Mouse (Mus musculus): ENCODE data around the gene Mrpl54. TPM values are rescaled to one million over a fixed set of nuclear protein-coding genes. Genes with fewer than 3 reads are reported as not detected.
A peak's percentile ranks its signal among the peaks of the same experiment; 100 is the strongest.
"Not testable (repeated sequence)": the region's sequence is repeated elsewhere in the genome, so short reads cannot be mapped to it uniquely, and the experiment has no call there.

The Mrpl54 gene
- total RNA-seq, 2 experiments from 2014 or later, result 94.0 to 185 TPM

GRCm38 (mm10) chr10:81232580-81233225 lies 34.0 kb downstream of the Mrpl54 start, which contains the start of gene Zfr2:
TSS of gene Zfr2 (plus strand) at chr10:81233155.
- ATAC-seq (replicated peaks; ENCODE audit: poor library complexity, severe bottlenecking), result peak; percentile 92

GRCm38 (mm10) chr10:81231436-81231835 lies 35.3 kb downstream of the Mrpl54 start:
- no peak for ATAC-seq (replicated peaks; ENCODE audit: poor library complexity, severe bottlenecking)

- no peak for ATAC-seq (replicated peaks; ENCODE audit: poor library complexity, severe bottlenecking)
These were observed 36.0 kb downstream of the Mrpl54 start, which contains the start of gene Atcay for GRCm38 (mm10) chr10:81230438-81231332. TSS of gene Atcay (minus strand) at chr10:81230833.

- ATAC-seq (replicated peaks; ENCODE audit: poor library complexity, severe bottlenecking), result no peak
These were observed 36.8 kb downstream of the Mrpl54 start for GRCm38 (mm10) chr10:81229735-81230437.

GRCm38 (mm10) chr10:81223731-81224130 lies 43.0 kb downstream of the Mrpl54 start:
- not testable (repeated sequence) for ATAC-seq (replicated peaks; ENCODE audit: poor library complexity, severe bottlenecking)

GRCm38 (mm10) chr10:81221402-81222015 lies 45.2 kb downstream of the Mrpl54 start:
- peak; percentile 82 for ATAC-seq (replicated peaks; ENCODE audit: poor library complexity, severe bottlenecking)

- peak; percentile 54 for ATAC-seq (replicated peaks; ENCODE audit: poor library complexity, severe bottlenecking)
These were observed 48.8 kb downstream of the Mrpl54 start for GRCm38 (mm10) chr10:81217964-81218363.

GRCm38 (mm10) chr10:81217267-81217666 lies 49.5 kb downstream of the Mrpl54 start:
- ATAC-seq (replicated peaks; ENCODE audit: poor library complexity, severe bottlenecking), result not testable (repeated sequence)

GRCm38 (mm10) chr10:81216810-81217209 lies 49.9 kb downstream of the Mrpl54 start:
- no peak for ATAC-seq (replicated peaks; ENCODE audit: poor library complexity, severe bottlenecking)

- peak; percentile 76 for ATAC-seq (replicated peaks; ENCODE audit: poor library complexity, severe bottlenecking)
These were observed 50.5 kb downstream of the Mrpl54 start for GRCm38 (mm10) chr10:81216260-81216659.

Other genes starting within 250 kb of the Mrpl54 start
Only the 30 nearest of the 33 such genes appear.
- gene Sgta, start 206.8 kb downstream of the Mrpl54 start, total RNA-seq (2014; fragmentation: Nextera tagmentation), result 33.8 and 47.9 TPM in 2 replicates
- 37.5 and 41.7 TPM in 2 replicates for gene Sgta, start 206.8 kb downstream of the Mrpl54 start, total RNA-seq (2017)
- 23.3 and 24.4 TPM in 2 replicates for gene Thop1, start 196.9 kb downstream of the Mrpl54 start, total RNA-seq (2014; fragmentation: Nextera tagmentation)
- gene Thop1, start 196.9 kb downstream of the Mrpl54 start, total RNA-seq (2017), result 24.7 and 26.3 TPM in 2 replicates
- 0.43 TPM in 1 of 2 replicates, not detected in the other for gene Creb3l3, start 168.1 kb downstream of the Mrpl54 start, total RNA-seq (2014; fragmentation: Nextera tagmentation)
- gene Creb3l3, start 168.1 kb downstream of the Mrpl54 start, total RNA-seq (2017), result 0.86 and 1.3 TPM in 2 replicates
- gene Map2k2, start 161.0 kb downstream of the Mrpl54 start, total RNA-seq (2014; fragmentation: Nextera tagmentation), result 35.0 and 72.7 TPM in 2 replicates
- gene Map2k2, start 161.0 kb downstream of the Mrpl54 start, total RNA-seq (2017), result 46.7 and 50.8 TPM in 2 replicates
- 16.1 and 20.6 TPM in 2 replicates for gene Zbtb7a, start 131.7 kb downstream of the Mrpl54 start, total RNA-seq (2014; fragmentation: Nextera tagmentation)
- gene Zbtb7a, start 131.7 kb downstream of the Mrpl54 start, total RNA-seq (2017), result 7.1 and 8.0 TPM in 2 replicates
- 6.3 and 22.9 TPM in 2 replicates for gene Pias4, start 99.0 kb downstream of the Mrpl54 start, total RNA-seq (2014; fragmentation: Nextera tagmentation)
- 7.8 and 8.1 TPM in 2 replicates for gene Pias4, start 99.0 kb downstream of the Mrpl54 start, total RNA-seq (2017)
- 843 and 1,029 TPM in 2 replicates for gene Eef2, start 90.3 kb downstream of the Mrpl54 start, total RNA-seq (2014; fragmentation: Nextera tagmentation)
- 1,504 and 1,576 TPM in 2 replicates for gene Eef2, start 90.3 kb downstream of the Mrpl54 start, total RNA-seq (2017)
- gene Dapk3, start 83.9 kb downstream of the Mrpl54 start, total RNA-seq (2014; fragmentation: Nextera tagmentation), result 25.7 and 40.8 TPM in 2 replicates
- gene Dapk3, start 83.9 kb downstream of the Mrpl54 start, total RNA-seq (2017), result 20.5 and 33.0 TPM in 2 replicates
- not detected in 2 replicates for gene 4930442H23Rik, start 83.1 kb downstream of the Mrpl54 start, total RNA-seq (2014; fragmentation: Nextera tagmentation)
- gene 4930442H23Rik, start 83.1 kb downstream of the Mrpl54 start, total RNA-seq (2017), result not detected in 2 replicates
- not detected in 2 replicates for gene Nmrk2, start 64.9 kb downstream of the Mrpl54 start, total RNA-seq (2014; fragmentation: Nextera tagmentation)
- gene Nmrk2, start 64.9 kb downstream of the Mrpl54 start, total RNA-seq (2017), result not detected in 2 replicates
- gene Atcay, start 36.1 kb downstream of the Mrpl54 start, total RNA-seq (2014; fragmentation: Nextera tagmentation), result not detected in 2 replicates
- gene Atcay, start 36.1 kb downstream of the Mrpl54 start, total RNA-seq (2017), result not detected in 2 replicates
- not detected in 2 replicates for gene Zfr2, start 33.8 kb downstream of the Mrpl54 start, total RNA-seq (2014; fragmentation: Nextera tagmentation)
- 0.13 TPM in 1 of 2 replicates, not detected in the other for gene Zfr2, start 33.8 kb downstream of the Mrpl54 start, total RNA-seq (2017)
- gene Matk, start 14.0 kb downstream of the Mrpl54 start, total RNA-seq (2014; fragmentation: Nextera tagmentation), result 16.8 and 35.6 TPM in 2 replicates
- 39.1 and 43.9 TPM in 2 replicates for gene Matk, start 14.0 kb downstream of the Mrpl54 start, total RNA-seq (2017)
- 19.7 and 29.1 TPM in 2 replicates for gene Apba3, start within 50 bp of the Mrpl54 start, total RNA-seq (2014; fragmentation: Nextera tagmentation)
- gene Apba3, start within 50 bp of the Mrpl54 start, total RNA-seq (2017), result 14.2 and 19.9 TPM in 2 replicates
- gene Tjp3, start 24.6 kb upstream of the Mrpl54 start, total RNA-seq (2014; fragmentation: Nextera tagmentation), result 1.0 and 8.4 TPM in 2 replicates
- gene Tjp3, start 24.6 kb upstream of the Mrpl54 start, total RNA-seq (2017), result 1.3 and 6.2 TPM in 2 replicates
- 32.4 and 42.7 TPM in 2 replicates for gene Pip5k1c, start 26.0 kb upstream of the Mrpl54 start, total RNA-seq (2014; fragmentation: Nextera tagmentation)
- 24.7 and 32.7 TPM in 2 replicates for gene Pip5k1c, start 26.0 kb upstream of the Mrpl54 start, total RNA-seq (2017)
- gene Cactin, start 54.2 kb upstream of the Mrpl54 start, total RNA-seq (2014; fragmentation: Nextera tagmentation), result 16.2 and 16.3 TPM in 2 replicates
- 19.4 and 26.5 TPM in 2 replicates for gene Cactin, start 54.2 kb upstream of the Mrpl54 start, total RNA-seq (2017)
- not detected in 2 replicates for gene Tbxa2r, start 61.8 kb upstream of the Mrpl54 start, total RNA-seq (2014; fragmentation: Nextera tagmentation)
- gene Tbxa2r, start 61.8 kb upstream of the Mrpl54 start, total RNA-seq (2017), result 0.09 TPM in 1 of 2 replicates, not detected in the other
- not detected in 2 replicates for gene Gipc3, start 76.3 kb upstream of the Mrpl54 start, total RNA-seq (2014; fragmentation: Nextera tagmentation)
- gene Gipc3, start 76.3 kb upstream of the Mrpl54 start, total RNA-seq (2017), result not detected in 2 replicates
- gene Hmg20b, start 83.5 kb upstream of the Mrpl54 start, total RNA-seq (2014; fragmentation: Nextera tagmentation), result 19.1 and 43.4 TPM in 2 replicates
- 29.8 and 35.5 TPM in 2 replicates for gene Hmg20b, start 83.5 kb upstream of the Mrpl54 start, total RNA-seq (2017)
- 12.0 and 17.5 TPM in 2 replicates for gene Mfsd12, start 90.6 kb upstream of the Mrpl54 start, total RNA-seq (2014; fragmentation: Nextera tagmentation)
- gene Mfsd12, start 90.6 kb upstream of the Mrpl54 start, total RNA-seq (2017), result 10.8 and 11.5 TPM in 2 replicates
- gene 4930404N11Rik, start 98.9 kb upstream of the Mrpl54 start, total RNA-seq (2014; fragmentation: Nextera tagmentation), result not detected in 2 replicates
- 0.10 and 0.26 TPM in 2 replicates for gene 4930404N11Rik, start 98.9 kb upstream of the Mrpl54 start, total RNA-seq (2017)
- 14.8 and 17.0 TPM in 2 replicates for gene Fzr1, start 111.6 kb upstream of the Mrpl54 start, total RNA-seq (2014; fragmentation: Nextera tagmentation)
- 13.5 and 15.3 TPM in 2 replicates for gene Fzr1, start 111.6 kb upstream of the Mrpl54 start, total RNA-seq (2017)
- 12.2 and 34.9 TPM in 2 replicates for gene Dohh, start 117.5 kb upstream of the Mrpl54 start, total RNA-seq (2014; fragmentation: Nextera tagmentation)
- 41.8 and 46.2 TPM in 2 replicates for gene Dohh, start 117.5 kb upstream of the Mrpl54 start, total RNA-seq (2017)
- gene Gm48551, start 117.5 kb upstream of the Mrpl54 start, total RNA-seq (2014; fragmentation: Nextera tagmentation), result 4.0 TPM in 1 of 2 replicates, not detected in the other
- 0.30 TPM in 1 of 2 replicates, not detected in the other for gene Gm48551, start 117.5 kb upstream of the Mrpl54 start, total RNA-seq (2017)
- gene Gm48552, start 122.1 kb upstream of the Mrpl54 start, total RNA-seq (2014; fragmentation: Nextera tagmentation), result 2.2 TPM in 1 of 2 replicates, not detected in the other
- gene Gm48552, start 122.1 kb upstream of the Mrpl54 start, total RNA-seq (2017), result not detected in 2 replicates
- gene Smim24, start 126.1 kb upstream of the Mrpl54 start, total RNA-seq (2014; fragmentation: Nextera tagmentation), result 37.5 and 43.6 TPM in 2 replicates
- 11.5 and 13.3 TPM in 2 replicates for gene Smim24, start 126.1 kb upstream of the Mrpl54 start, total RNA-seq (2017)
- gene Nfic, start 188.7 kb upstream of the Mrpl54 start, total RNA-seq (2014; fragmentation: Nextera tagmentation), result 39.6 and 41.7 TPM in 2 replicates
- 5.3 and 10.5 TPM in 2 replicates for gene Nfic, start 188.7 kb upstream of the Mrpl54 start, total RNA-seq (2017)
- not detected in 2 replicates for gene Celf5, start 215.8 kb upstream of the Mrpl54 start, total RNA-seq (2014; fragmentation: Nextera tagmentation)
- gene Celf5, start 215.8 kb upstream of the Mrpl54 start, total RNA-seq (2017), result not detected in 2 replicates
- 124 and 140 TPM in 2 replicates for gene Ncln, start 229.5 kb upstream of the Mrpl54 start, total RNA-seq (2014; fragmentation: Nextera tagmentation)
- 83.1 and 128 TPM in 2 replicates for gene Ncln, start 229.5 kb upstream of the Mrpl54 start, total RNA-seq (2017)